Mouse (Mus musculus): ENCODE results near the gene Smchd1. TPM values are rescaled to one million over a fixed set of nuclear protein-coding genes. Genes with fewer than 3 reads are reported as not detected.
"Not testable (repeated sequence)": the region's sequence is repeated elsewhere in the genome, so short reads cannot be mapped to it uniquely, and the experiment has no call there.

Gene Smchd1
- polyA plus RNA-seq, 1 experiment from 2014 or later: 45.8 TPM

GRCm38 (mm10) chr17:71483418-71484060 lies 8.4 kb upstream of the Smchd1 start:
- in situ Hi-C loops (cut with MboI; ENCODE audit: low pct_unique_long_range_greater_than_20kb): no loop called here
- DNase-seq (ENCODE audit: low read depth, low spot score): peak; percentile 71

GRCm38 (mm10) chr17:71479381-71479901 lies 4.3 kb upstream of the Smchd1 start:
- ChIA-PET CTCF (interaction anchor here (0.6 to 1.3 kb wide), 2 partner anchors 9 to 70 kb away, joined by 3 to 5 read pairs; no protein-coding TSS in a partner anchor), POLR2A (no interaction called here)
- TF ChIP-seq CTCF (IDR thresholded peaks at IDR 0.05): no peak
- no peak for DNase-seq (ENCODE audit: low read depth, low spot score)
- in situ Hi-C loops (cut with MboI; ENCODE audit: low pct_unique_long_range_greater_than_20kb): no loop called here
- H3K27me3 ChIP-seq: no peaks in the 10 kb centered on the region
- ATAC-seq: no peak

More at GRCm38 (mm10) chr17:71483418-71484060, 8.4 kb upstream of the Smchd1 start:
- ATAC-seq: peak; percentile 73
- ChIA-PET POLR2A (no interaction called here), CTCF (no interaction called here)
- TF ChIP-seq CTCF (IDR thresholded peaks at IDR 0.05): no peak
- H3K27me3 ChIP-seq: no peaks in the 10 kb centered on the region

- no peak for ATAC-seq
- no peak for TF ChIP-seq CTCF (IDR thresholded peaks at IDR 0.05)
- CTCF ChIA-PET: interaction anchor here (1.7 kb wide), 1 partner anchor 9 kb away, joined by 6 read pairs; no protein-coding TSS in a partner anchor
- POLR2A ChIA-PET: interaction anchor here (0.7 kb wide), 2 partner anchors 32 to 126 kb away, joined by 3 to 5 read pairs; no protein-coding TSS in a partner anchor
- no peaks in the 10 kb centered on the region for H3K27me3 ChIP-seq
- no peak for DNase-seq (ENCODE audit: low read depth, low spot score)
- in situ Hi-C loops (cut with MboI; ENCODE audit: low pct_unique_long_range_greater_than_20kb): no loop called here
Observed at GRCm38 (mm10) chr17:71477481-71477880, 2.3 kb upstream of the Smchd1 start.

- ChIA-PET POLR2A (interaction anchor here (0.7 kb wide), 1 partner anchor 126 kb away, joined by 5 read pairs; no protein-coding TSS in a partner anchor), CTCF (interaction anchor here (1.7 kb wide), 1 partner anchor 10 kb away, joined by 6 read pairs; no protein-coding TSS in a partner anchor)
- DNase-seq (ENCODE audit: low read depth, low spot score) (no peak), ATAC-seq (no peak)
- H3K27me3 ChIP-seq: no peaks in the 10 kb centered on the region
- in situ Hi-C loops (cut with MboI; ENCODE audit: low pct_unique_long_range_greater_than_20kb): no loop called here
- no peak for TF ChIP-seq CTCF (IDR thresholded peaks at IDR 0.05)
Observed at GRCm38 (mm10) chr17:71476346-71477020, 1.3 kb upstream of the Smchd1 start.

GRCm38 (mm10) chr17:71475705-71476089 lies 554 bp upstream of the Smchd1 start:
- no peaks in the 10 kb centered on the region for H3K27me3 ChIP-seq
- POLR2A ChIA-PET: interaction anchor here (0.7 kb wide), 1 partner anchor 28 kb away, joined by 3 read pairs; no protein-coding TSS in a partner anchor
- DNase-seq (ENCODE audit: low read depth, low spot score) (peak; percentile 37), ATAC-seq (peak; percentile 77)
- in situ Hi-C loops (cut with MboI; ENCODE audit: low pct_unique_long_range_greater_than_20kb): no loop called here
- CTCF ChIA-PET: no interaction called here
- TF ChIP-seq CTCF (IDR thresholded peaks at IDR 0.05): no peak

- in situ Hi-C loops (cut with MboI; ENCODE audit: low pct_unique_long_range_greater_than_20kb): no loop called here
- DNase-seq (ENCODE audit: low read depth, low spot score) (no peak), ATAC-seq (no peak)
- TF ChIP-seq CTCF (IDR thresholded peaks at IDR 0.05): no peak
- CTCF ChIA-PET: no interaction called here
- H3K27me3 ChIP-seq: no peaks in the 10 kb centered on the region
- POLR2A ChIA-PET: no interaction called here
Observed at GRCm38 (mm10) chr17:71474128-71474527, 1.0 kb downstream of the Smchd1 start.

GRCm38 (mm10) chr17:71471261-71471660 lies 3.9 kb downstream of the Smchd1 start:
- CTCF ChIA-PET: no interaction called here
- in situ Hi-C loops (cut with MboI; ENCODE audit: low pct_unique_long_range_greater_than_20kb): no loop called here

GRCm38 (mm10) chr17:71460312-71460711 lies 14.8 kb downstream of the Smchd1 start:
- no peak for TF ChIP-seq CTCF (IDR thresholded peaks at IDR 0.05)
- POLR2A ChIA-PET: interaction anchor here (0.6 kb wide), 1 partner anchor 1465 kb away, joined by 6 read pairs; no protein-coding TSS in a partner anchor
- CTCF ChIA-PET: no interaction called here
- H3K27me3 ChIP-seq: no peaks in the 10 kb centered on the region
- ATAC-seq: no peak
- in situ Hi-C loops (cut with MboI; ENCODE audit: low pct_unique_long_range_greater_than_20kb): no loop called here
- DNase-seq (ENCODE audit: low read depth, low spot score): no peak

More at GRCm38 (mm10) chr17:71471261-71471660, 3.9 kb downstream of the Smchd1 start:
- POLR2A ChIA-PET: interaction anchor here (0.6 kb wide), 1 partner anchor 127 kb away, joined by 3 read pairs; no protein-coding TSS in a partner anchor
- no peak for TF ChIP-seq CTCF (IDR thresholded peaks at IDR 0.05)
- DNase-seq (ENCODE audit: low read depth, low spot score) (no peak), ATAC-seq (no peak)
- H3K27me3 ChIP-seq: no peaks in the 10 kb centered on the region

- H3K27me3 ChIP-seq: no peaks in the 10 kb centered on the region
- in situ Hi-C loops (cut with MboI; ENCODE audit: low pct_unique_long_range_greater_than_20kb): no loop called here
- ATAC-seq: no peak
- CTCF ChIA-PET: no interaction called here
- no peak for TF ChIP-seq CTCF (IDR thresholded peaks at IDR 0.05)
- POLR2A ChIA-PET: no interaction called here
- DNase-seq (ENCODE audit: low read depth, low spot score): no peak
Observed at GRCm38 (mm10) chr17:71459818-71460217, 15.3 kb downstream of the Smchd1 start, which contains the start of gene Gm4707. Gene Gm4707 (minus strand): TSS chr17:71459918.

- H3K27me3 ChIP-seq; in situ Hi-C loops (cut with MboI; ENCODE audit: low pct_unique_long_range_greater_than_20kb); ATAC-seq; DNase-seq (ENCODE audit: low read depth, low spot score): not testable (repeated sequence)
- POLR2A ChIA-PET: interaction anchor here (0.7 kb wide), 1 partner anchor 49 kb away, joined by 4 read pairs; no protein-coding TSS in a partner anchor
- CTCF ChIA-PET: interaction anchor here (3.9 kb wide), 1 partner anchor 13 kb away, joined by 13 read pairs; no protein-coding TSS in a partner anchor
Observed at GRCm38 (mm10) chr17:71457361-71457760, 17.8 kb downstream of the Smchd1 start.
